Mouse (Mus musculus): ENCODE results near the gene Ifi206. TPM values are rescaled to one million over a fixed set of nuclear protein-coding genes. Genes with fewer than 3 reads are reported as not detected.

Gene Ifi206
- total RNA-seq, 2 experiments from 2014 or later: 0.17 to 0.25 TPM

GRCm38 (mm10) chr1:173420374-173420773 lies 70.5 kb downstream of the Ifi206 start:
- ATAC-seq (replicated peaks; ENCODE audit: poor library complexity): peak; percentile 91

GRCm38 (mm10) chr1:173418936-173419621 lies 71.8 kb downstream of the Ifi206 start:
- ATAC-seq (replicated peaks; ENCODE audit: poor library complexity): peak; percentile 83

- ATAC-seq (replicated peaks; ENCODE audit: poor library complexity): no peak
These were observed 72.3 kb downstream of the Ifi206 start for GRCm38 (mm10) chr1:173418516-173418915.

Other genes starting within 250 kb of the Ifi206 start
- not detected in 2 replicates for gene Olfr418, start 225.0 kb downstream of the Ifi206 start, total RNA-seq (2015)
- not detected in 2 replicates for gene Olfr418, start 225.0 kb downstream of the Ifi206 start, total RNA-seq (2017)
- not detected in 2 replicates for gene Mptx2, start 213.3 kb downstream of the Ifi206 start, total RNA-seq (2015)
- gene Mptx2, start 213.3 kb downstream of the Ifi206 start, total RNA-seq (2017): not detected in 2 replicates
- gene Ackr1, start 157.3 kb downstream of the Ifi206 start, total RNA-seq (2015): not detected in 2 replicates
- not detected in 2 replicates for gene Ackr1, start 157.3 kb downstream of the Ifi206 start, total RNA-seq (2017)
- 56.5 and 62.8 TPM in 2 replicates for gene Aim2, start 140.2 kb downstream of the Ifi206 start, total RNA-seq (2015)
- gene Aim2, start 140.2 kb downstream of the Ifi206 start, total RNA-seq (2017): 65.3 and 67.4 TPM in 2 replicates
- gene Cadm3, start 123.3 kb downstream of the Ifi206 start, total RNA-seq (2015): 0.22 TPM in 1 of 2 replicates, not detected in the other
- gene Cadm3, start 123.3 kb downstream of the Ifi206 start, total RNA-seq (2017): 0.14 TPM in 1 of 2 replicates, not detected in the other
- 0.17 and 0.37 TPM in 2 replicates for gene Ifi214, start 44.9 kb upstream of the Ifi206 start, total RNA-seq (2015)
- gene Ifi214, start 44.9 kb upstream of the Ifi206 start, total RNA-seq (2017): 0.17 and 0.84 TPM in 2 replicates
- 0.51 and 2.6 TPM in 2 replicates for gene Ifi213, start 108.2 kb upstream of the Ifi206 start, total RNA-seq (2015)
- gene Ifi213, start 108.2 kb upstream of the Ifi206 start, total RNA-seq (2017): 0.42 TPM in 1 of 2 replicates, not detected in the other
- gene Ifi209, start 139.9 kb upstream of the Ifi206 start, total RNA-seq (2015): 67.0 and 77.5 TPM in 2 replicates
- gene Ifi209, start 139.9 kb upstream of the Ifi206 start, total RNA-seq (2017): 92.2 and 98.9 TPM in 2 replicates
- 0.20 TPM in 1 of 2 replicates, not detected in the other for gene Ifi208, start 182.6 kb upstream of the Ifi206 start, total RNA-seq (2015)
- gene Ifi208, start 182.6 kb upstream of the Ifi206 start, total RNA-seq (2017): 0.20 TPM in 1 of 2 replicates, not detected in the other

All from megakaryocyte progenitor cell, adult 5-6 weeks (primary cell).